Mouse (Mus musculus): Measurements from ENCODE around the gene Cyp2c23.

DNA sequence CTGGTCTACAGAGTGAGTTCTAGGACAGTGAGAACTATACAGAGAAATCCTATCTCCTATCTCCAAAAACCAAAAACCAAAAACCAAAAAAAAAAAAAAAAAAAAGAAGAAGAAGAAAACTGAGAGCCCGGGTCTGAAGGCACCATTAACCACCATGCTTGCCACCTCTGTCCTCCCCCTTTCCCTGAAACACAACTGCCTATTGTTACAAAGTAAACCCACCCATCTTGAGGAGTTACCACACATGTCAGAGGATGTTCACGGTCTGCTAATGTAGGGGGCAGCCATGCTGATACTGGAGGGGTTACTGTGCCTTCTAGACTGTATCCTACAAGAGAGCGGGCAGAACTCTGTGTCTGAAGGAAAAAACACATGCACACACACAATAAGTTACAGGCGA lies 48.0 kb upstream of the Cyp2c23 start:
- TF ChIP-seq CTCF (IDR thresholded peaks at IDR 0.05; ENCODE audit: control insufficient read depth, insufficient read depth, low read length) (no peak), POLR2A (IDR thresholded peaks at IDR 0.05; ENCODE audit: borderline replicate concordance, control insufficient read depth, low read depth, low read length) (no peak)
